Mouse (Mus musculus): ENCODE measurements around the gene Olfr432. TPM values are rescaled to one million over a fixed set of nuclear protein-coding genes. Genes with fewer than 3 reads are reported as not detected.

Olfr432 gene
- total RNA-seq, 4 experiments from 2014 or later: not detected

Other genes starting within 250 kb of the Olfr432 start
- 1 to 10 TPM; 1.3 to 2.7 (median 1.5) TPM for gene Ifi211, start 136.2 kb upstream of the Olfr432 start, total RNA-seq (2022)
- gene Mndal, start 106.7 kb upstream of the Olfr432 start, total RNA-seq (2022): 10 to 100 TPM in 3 of 4 experiments, 1 to 10 TPM in 1; 8.1 to 16.2 (median 12.3) TPM
- gene Ifi203, start 106.5 kb upstream of the Olfr432 start, total RNA-seq (2022): 10 to 100 TPM in 3 of 4 experiments, 1 to 10 TPM in 1; 8.5 to 14.2 (median 12.0) TPM
- not detected for gene Ifi202b, start 66.5 kb upstream of the Olfr432 start, total RNA-seq (2022)
- 10 to 100 TPM; 11.3 to 19.4 (median 17.3) TPM for gene Ifi205, start 17.4 kb upstream of the Olfr432 start, total RNA-seq (2022)
- gene Olfr433, start 8.5 kb upstream of the Olfr432 start, total RNA-seq (2022): not detected
- gene Olfr430, start 17.4 kb downstream of the Olfr432 start, total RNA-seq (2022): not detected
- not detected for gene Olfr429, start 35.1 kb downstream of the Olfr432 start, total RNA-seq (2022)
- gene Olfr427, start 47.7 kb downstream of the Olfr432 start, total RNA-seq (2022): not detected
- gene Olfr231, start 72.0 kb downstream of the Olfr432 start, total RNA-seq (2022): not detected
- gene Olfr424, start 82.3 kb downstream of the Olfr432 start, total RNA-seq (2022): not detected
- not detected for gene Olfr420, start 106.4 kb downstream of the Olfr432 start, total RNA-seq (2022)
- gene Spta1, start 123.6 kb downstream of the Olfr432 start, total RNA-seq (2022): 10 to 100 TPM in 1 of 4 experiments, 1 to 10 TPM in 3; 8.1 to 10.7 (median 8.8) TPM
- not detected for gene Olfr419, start 202.9 kb downstream of the Olfr432 start, total RNA-seq (2022)

All from heart, adult 8-10 months (tissue).